ENCODE assay signal across 8 mouse cellular contexts in the genomic region with DNA sequence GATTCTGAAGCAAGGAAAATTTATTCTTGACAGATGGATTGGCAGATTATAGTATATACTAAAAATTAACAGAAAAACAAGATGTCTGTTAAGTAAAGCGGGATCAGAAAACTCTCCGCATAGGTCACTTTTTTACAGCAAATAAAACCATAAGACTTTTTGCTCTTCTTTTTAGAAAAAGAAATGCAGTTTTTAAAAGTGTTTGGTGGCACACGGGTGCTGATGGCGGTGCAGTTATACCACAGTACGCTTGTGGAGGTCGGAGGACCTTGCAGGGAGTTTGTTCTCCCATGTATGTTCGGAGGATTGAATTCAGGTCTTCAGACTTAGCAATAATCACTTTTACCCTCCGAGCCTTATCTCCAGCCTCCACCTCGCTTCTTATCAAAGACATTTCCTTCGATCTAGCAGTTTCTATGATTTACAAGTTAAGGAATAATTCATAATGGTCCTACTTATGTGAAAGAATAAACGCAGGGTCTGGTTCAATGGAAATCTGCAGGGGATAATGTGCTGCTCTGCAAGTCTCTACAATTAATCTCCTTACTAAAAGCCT.
DNase-seq lines count a peak whose midpoint lies in the region; ATAC-seq and TF ChIP-seq lines count a peak whose summit lies in the region.

No protein-coding gene starts in this region.

- no peak for TF ChIP-seq CTCF in E14TG2a.4 (conservative IDR thresholded peaks at IDR 0.05; ENCODE audit: low read length)

- DNase-seq in heart, embryonic 10.5 days (ENCODE audit: low spot score), result no peak
- no peak for DNase-seq in heart, adult 11 months
- peak; percentile 42 for DNase-seq in retina, postnatal 1 day
- DNase-seq in gastrocnemius, adult 18-20 months (ENCODE audit: low spot score), result no peak
- DNase-seq in right cerebral cortex, postnatal 25 days, result no peak

- no peaks in the 10 kb centered on the region for H3K36me3 ChIP-seq in heart, embryonic 10.5 days
- H3K36me3 ChIP-seq in E14TG2a.4 (ENCODE audit: insufficient read depth, low read length), result no peaks in the 10 kb centered on the region
- H3K36me3 ChIP-seq in limb, embryonic 13.5 days, result no peaks in the 10 kb centered on the region

- peak overlapping the region; percentile 57 for H3K4me3 ChIP-seq in heart, embryonic 10.5 days
- peak overlapping the region; percentile 72 for H3K4me3 ChIP-seq in E14TG2a.4 (replicated peaks; ENCODE audit: low read length)
- H3K4me3 ChIP-seq in limb, embryonic 13.5 days, result peak overlapping the region; percentile 39

- H3K27ac ChIP-seq in heart, embryonic 10.5 days, result peak overlapping the region; percentile 93
- peak overlapping the region; percentile 88 for H3K27ac ChIP-seq in limb, embryonic 13.5 days

- WGBS in heart, embryonic 10.5 days, result 10% methylated on average over 11 of the region's 11 CpGs
- WGBS in limb, embryonic 13.5 days, result 9% methylated on average over 11 of the region's 11 CpGs

- peak overlapping the region; percentile 64 for H3K9ac ChIP-seq in limb, embryonic 13.5 days

- peaks cover 11% of the 10 kb centered on the region for H3K4me1 ChIP-seq in heart, embryonic 10.5 days
- H3K4me1 ChIP-seq in E14TG2a.4 (replicated peaks; ENCODE audit: low read depth, low read length), result peaks cover 64% of the 10 kb centered on the region
- peaks cover 23% of the 10 kb centered on the region for H3K4me1 ChIP-seq in limb, embryonic 13.5 days

- peak overlapping the region; percentile 64 for H3K4me2 ChIP-seq in limb, embryonic 13.5 days (replicated peaks)

- 0 out of 2 replicates have a peak, but pooled peaks have one; percentile 26 for ATAC-seq in erythroblast, adult 5-6 weeks (replicated peaks; ENCODE audit: low FRiP score, poor library complexity, severe bottlenecking)
- no peak for ATAC-seq in limb, embryonic 13.5 days (ENCODE audit: low FRiP score, low read depth)

- H3K27me3 ChIP-seq in heart, embryonic 10.5 days (ENCODE audit: insufficient read depth, poor library complexity, severe bottlenecking), result no peaks in the 10 kb centered on the region
- H3K27me3 ChIP-seq in E14TG2a.4 (ENCODE audit: insufficient read depth, low read length), result 0 out of 2 replicates have a peak, but pooled peaks cover 2% of the 10 kb centered on the region
- no peaks in the 10 kb centered on the region for H3K27me3 ChIP-seq in limb, embryonic 13.5 days

- no peaks in the 10 kb centered on the region for H3K9me3 ChIP-seq in heart, embryonic 10.5 days
- H3K9me3 ChIP-seq in E14TG2a.4 (ENCODE audit: low read length), result no peaks in the 10 kb centered on the region
- no peaks in the 10 kb centered on the region for H3K9me3 ChIP-seq in limb, embryonic 13.5 days
